Mouse (Mus musculus) c-Kit-positive CD71-positive TER-119-negative erythroid progenitor cells, embryonic 14.5 days (primary cell): Measurements from ENCODE around the gene Plet1.

Experiments
- DNase-seq: peaks from one replicate; pipeline ENCODE4 v3.0.0-alpha.2; 2013; ENCODE audit warnings: low read depth

The Plet1 gene

GRCm38 (mm10) chr9:50533791-50534190 is 39.5 kb downstream of the Plet1 start:
- no peak for DNase-seq

- no peak for DNase-seq
Measured at GRCm38 (mm10) chr9:50535930-50536329, 41.6 kb downstream of the Plet1 start.

- DNase-seq, result no peak
Measured at GRCm38 (mm10) chr9:50536603-50537135, 42.3 kb downstream of the Plet1 start.

- DNase-seq, result no peak
Measured at GRCm38 (mm10) chr9:50537295-50537694, 43.0 kb downstream of the Plet1 start.

GRCm38 (mm10) chr9:50540170-50540569 is 45.8 kb downstream of the Plet1 start:
- no peak for DNase-seq

GRCm38 (mm10) chr9:50542401-50542800 is 48.1 kb downstream of the Plet1 start:
- no peak for DNase-seq

GRCm38 (mm10) chr9:50547859-50548478 is 53.6 kb downstream of the Plet1 start:
- DNase-seq, result no peak

- DNase-seq, result no peak
Measured at GRCm38 (mm10) chr9:50548936-50549335, 54.6 kb downstream of the Plet1 start.

GRCm38 (mm10) chr9:50552206-50552605 is 57.9 kb downstream of the Plet1 start:
- DNase-seq, result no peak

- no peak for DNase-seq
Measured at GRCm38 (mm10) chr9:50553547-50553946, 59.2 kb downstream of the Plet1 start.

- DNase-seq, result no peak
Measured at GRCm38 (mm10) chr9:50554241-50555093, 60.1 kb downstream of the Plet1 start, which contains the start of gene Il18. Il18 (plus strand) TSS chr9:50554827.

GRCm38 (mm10) chr9:50555094-50555446 is 60.7 kb downstream of the Plet1 start, which contains the start of gene Bco2:
Bco2 (minus strand) TSS chr9:50555181.
- no peak for DNase-seq
